Mouse (Mus musculus) hindlimb bud, embryonic 11.5 days (tissue): ENCODE results near the gene Micu1.

Experiments used
- DNase-seq: peaks from one replicate; pipeline ENCODE4 v3.0.0-alpha.2; 2012; ENCODE audit warnings: low read depth, low spot score; ENCODE audit errors: extremely low spot score

The Micu1 gene

DNA sequence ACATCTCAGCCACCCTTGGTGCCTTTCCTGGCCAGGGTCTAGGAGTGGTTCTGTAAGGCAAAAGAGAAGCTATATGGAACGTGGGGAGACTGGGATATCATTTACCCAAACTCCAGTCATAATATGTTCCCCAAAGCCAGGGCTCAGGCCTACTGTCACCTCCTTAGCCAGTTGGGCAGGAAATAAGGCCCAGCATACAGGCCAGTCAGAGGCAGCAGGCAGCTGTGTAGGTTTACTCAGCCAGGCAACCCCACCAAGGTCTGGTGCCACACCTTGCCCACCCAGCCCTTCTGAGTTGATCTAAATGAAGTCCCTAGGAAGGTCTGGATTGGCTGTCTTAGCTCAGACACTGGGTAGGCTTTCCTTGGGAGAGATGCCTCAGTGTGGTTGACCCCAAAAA, 199.2 kb downstream of the Micu1 start:
- no peak for DNase-seq

DNA sequence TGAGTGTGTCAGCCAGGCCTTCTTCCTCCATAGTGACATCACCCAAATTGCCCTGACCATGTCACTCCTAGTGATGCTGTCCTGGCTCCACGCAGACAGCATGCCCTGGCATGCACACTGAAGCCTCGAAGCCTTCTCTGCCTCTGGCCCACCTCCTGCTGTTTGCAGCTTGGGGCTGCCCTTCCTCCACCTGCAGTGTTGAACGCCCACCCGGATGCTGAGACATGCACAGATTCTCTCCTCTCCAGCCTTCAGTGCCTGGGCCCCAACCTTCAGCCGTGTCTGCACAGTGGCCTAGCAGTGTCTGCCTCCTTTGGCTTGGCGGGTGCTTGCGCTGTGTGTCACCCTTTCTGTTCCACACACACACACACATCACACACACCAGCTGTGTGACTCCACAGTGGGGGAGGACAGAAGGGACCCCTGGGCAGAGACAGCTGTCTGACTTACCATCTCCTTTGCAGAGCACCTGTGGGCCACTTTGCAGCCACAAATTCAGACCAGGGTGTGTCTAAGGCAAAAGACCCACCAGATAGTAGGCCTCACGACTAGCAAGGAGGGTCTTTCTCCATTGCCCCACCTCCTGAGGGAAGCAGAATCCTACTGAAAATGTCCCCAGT, 199.8 kb downstream of the Micu1 start:
- no peak for DNase-seq

DNA sequence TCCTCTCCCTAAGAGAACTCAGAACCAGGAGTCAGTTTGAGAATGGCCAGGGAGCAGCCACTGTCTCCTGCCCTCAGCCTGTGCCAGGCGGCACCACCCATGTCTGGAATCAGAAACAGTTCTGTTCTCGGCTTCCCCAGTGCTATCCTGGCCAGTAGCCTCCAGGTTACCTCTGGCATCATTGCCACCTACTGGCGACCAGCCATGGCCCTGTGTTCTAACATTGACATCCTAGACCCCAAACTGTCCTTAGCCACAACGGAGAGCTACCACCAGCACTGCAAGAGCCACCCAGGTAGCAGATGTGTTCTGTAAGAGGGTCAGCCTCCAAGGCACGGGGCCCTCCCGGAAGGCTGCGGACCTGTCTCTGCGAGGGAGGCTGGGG, 200.3 kb downstream of the Micu1 start:
- DNase-seq: no peak

GRCm38 (mm10) chr10:59903170-59903569, 200.9 kb downstream of the Micu1 start:
- DNase-seq: no peak

DNA sequence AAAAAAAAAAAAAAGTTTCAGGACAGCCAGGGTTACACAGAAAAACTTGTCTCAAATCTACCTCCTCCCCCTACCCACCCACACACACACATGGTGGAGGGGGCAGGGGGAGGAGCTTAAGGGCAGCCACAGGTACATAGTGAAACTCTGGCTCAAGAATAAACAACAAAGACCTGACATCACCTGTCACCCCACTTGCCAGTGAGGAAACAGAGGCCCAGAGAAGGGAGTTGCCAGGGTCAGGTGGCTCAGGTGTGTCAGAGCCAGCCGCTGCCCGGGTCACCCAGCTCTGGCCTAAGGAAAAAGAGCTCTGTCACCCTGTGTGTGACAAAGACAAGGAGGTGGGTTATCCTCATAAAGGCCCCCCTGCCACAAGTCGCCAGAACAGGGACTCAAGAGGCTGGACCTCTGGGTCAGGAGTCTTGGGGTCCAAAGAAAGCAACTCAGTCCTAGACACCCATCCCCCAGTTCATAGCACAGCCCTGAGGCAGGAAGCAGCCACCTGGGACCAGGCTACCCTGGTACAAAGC, 204.9 kb downstream of the Micu1 start:
- DNase-seq: no peak

DNA sequence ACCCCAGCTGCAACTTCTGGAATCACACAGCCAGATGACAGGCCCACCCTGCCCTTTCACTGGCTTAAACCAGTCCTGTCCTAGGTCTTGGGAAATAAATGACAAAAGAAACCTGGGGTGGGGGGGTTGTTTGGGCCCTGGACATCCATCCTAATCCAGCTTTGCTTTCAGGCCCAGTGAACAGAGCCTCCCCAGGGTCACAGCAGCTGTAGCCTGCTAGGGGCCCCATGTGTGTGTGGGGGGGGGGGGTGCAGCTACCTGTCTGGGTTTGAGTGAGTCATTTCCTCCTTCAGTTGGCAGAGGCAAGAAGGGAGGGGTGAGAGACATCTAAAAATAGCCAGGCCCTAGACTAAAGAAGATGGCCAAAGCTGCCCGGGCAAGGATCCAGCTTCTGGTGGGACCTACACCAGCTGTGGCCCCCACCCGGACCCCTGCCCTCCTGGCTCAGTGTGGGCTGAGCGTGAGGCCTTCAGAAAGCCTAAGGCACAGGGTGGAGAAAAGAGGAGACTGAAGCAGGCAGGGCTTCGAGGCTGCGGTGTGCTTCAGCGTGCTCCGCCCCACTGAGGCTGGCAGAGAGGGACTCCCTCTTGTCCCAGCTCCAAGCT, 205.5 kb downstream of the Micu1 start:
- DNase-seq: no peak

DNA sequence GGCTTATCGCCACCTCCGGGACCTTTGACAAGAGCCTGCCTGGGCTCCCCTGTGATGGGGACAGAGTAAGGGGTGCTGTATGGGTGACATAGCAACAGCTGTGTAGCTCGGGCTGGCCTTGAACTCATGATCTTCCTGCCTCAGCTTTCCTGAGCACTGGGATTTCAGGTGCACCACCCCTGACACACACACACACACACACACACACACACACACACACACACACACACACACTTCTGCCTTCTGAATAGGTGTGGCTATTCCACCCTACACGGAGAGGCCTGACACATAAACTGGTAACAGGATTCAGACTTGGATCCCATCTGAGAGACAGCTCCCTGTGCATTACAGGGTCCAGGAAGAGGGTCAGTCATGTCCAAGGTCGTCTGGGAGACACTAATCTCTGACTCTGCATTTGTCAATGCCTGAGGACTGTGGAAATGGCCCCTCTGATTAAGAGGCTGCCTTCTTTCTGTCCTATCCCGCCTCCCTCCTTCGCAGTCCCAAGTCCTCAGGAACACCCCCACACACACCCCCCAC, 206.6 kb downstream of the Micu1 start:
- no peak for DNase-seq

DNA sequence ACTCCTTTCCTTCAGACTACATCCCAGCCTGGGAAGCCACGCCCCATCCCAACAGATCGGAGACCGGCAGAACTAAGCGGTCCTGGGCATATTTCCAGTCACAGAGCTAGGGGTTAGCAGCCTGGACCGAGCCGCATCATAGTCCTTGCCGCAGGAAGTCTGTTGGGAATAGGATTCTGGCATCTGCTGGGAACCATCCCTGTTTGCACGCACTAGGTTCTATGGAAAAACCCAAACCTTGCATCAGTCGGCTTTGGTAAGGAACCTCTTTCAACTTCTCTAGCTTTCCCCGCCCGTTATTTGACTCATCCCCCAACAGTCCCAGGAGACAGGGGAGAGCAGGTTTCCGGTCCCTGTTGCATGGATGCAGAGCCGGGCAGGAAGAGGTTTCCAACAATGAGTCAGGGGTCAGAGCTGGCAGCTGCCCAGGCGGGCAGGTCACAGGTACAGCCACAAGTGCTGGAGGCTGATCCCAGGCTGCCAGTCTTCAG, 207.1 kb downstream of the Micu1 start:
- DNase-seq: no peak

GRCm38 (mm10) chr10:59911091-59911490, 208.8 kb downstream of the Micu1 start:
- no peak for DNase-seq

- DNase-seq: no peak
Observed at GRCm38 (mm10) chr10:59911561-59912198, 209.4 kb downstream of the Micu1 start.
